Mouse (Mus musculus) left cerebral cortex, postnatal 36 days (tissue): ENCODE results near the gene Scube3. TPM values are rescaled to one million over a fixed set of nuclear protein-coding genes. Genes with fewer than 3 reads are reported as not detected.

Experiments
- DNase-seq, 2 experiments: peaks; one replicate each; pipeline ENCODE4 v3.0.0; 2021 to 2022; ENCODE audit warnings: low spot score in 2 of 2, mixed read lengths in 1 of 2
- intact Hi-C: fragments of 180-260 bp; cut with DNase I; formaldehyde crosslinking; loops from one replicate; pipeline ENCODE4 v1.15.1; 2025
- total RNA-seq, 2 experiments: library from RNA; stranded (reverse); gene quantifications; 2 replicates each; pipeline ENCODE4 v1.2.3; 2021

Gene Scube3
- 1 to 10 TPM; 1.9 to 2.4 TPM for total RNA-seq

DNA sequence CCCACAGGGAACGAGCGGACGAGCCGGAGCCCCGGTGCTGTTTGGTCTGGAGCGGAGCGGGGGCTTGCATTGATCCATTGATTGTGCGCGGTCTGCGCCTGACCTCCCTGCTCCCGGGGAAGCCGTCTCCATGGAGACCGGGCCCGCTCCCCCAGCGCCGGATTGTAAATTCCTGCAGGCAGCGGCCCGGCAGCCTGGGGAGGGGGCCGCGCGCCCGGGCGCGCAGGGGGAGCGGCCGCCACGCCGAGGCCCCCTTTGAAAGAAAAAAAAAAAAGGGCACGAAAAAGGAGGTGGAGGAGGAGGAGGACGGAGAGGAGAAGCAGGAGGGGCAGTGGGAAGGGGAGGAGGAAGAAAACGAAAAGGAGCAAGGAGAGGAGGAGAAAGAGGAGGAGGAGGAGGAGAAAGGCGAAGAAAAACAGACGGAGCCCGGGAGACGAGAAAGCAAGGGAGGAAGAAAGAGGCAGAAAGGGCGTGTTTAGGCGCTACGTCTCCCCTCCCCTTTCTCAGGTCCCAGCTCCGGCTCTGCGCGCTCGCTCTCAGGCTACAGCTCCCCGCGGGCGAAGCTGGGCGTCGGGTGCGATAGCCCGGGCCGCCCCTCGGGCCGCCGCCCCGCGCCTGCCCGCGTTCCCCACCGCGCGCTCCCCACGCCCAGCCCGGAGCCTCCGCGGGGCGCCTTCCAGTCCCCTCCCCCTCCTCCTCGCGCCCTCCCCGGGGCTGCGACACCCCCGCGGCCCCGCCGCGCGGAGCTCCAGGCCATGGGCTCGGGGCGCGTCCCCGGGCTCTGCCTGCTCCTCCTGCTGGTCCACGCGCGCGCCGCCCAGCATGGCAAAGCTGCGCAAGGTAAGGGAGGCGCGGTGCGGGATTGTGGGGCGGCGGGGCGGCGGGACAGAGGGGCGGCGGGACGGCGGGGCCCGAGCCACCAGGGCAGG is at the start of gene Scube3:
Scube3 (plus strand) TSS at position 371 of the 929 bp plus-strand sequence.
- no peak for DNase-seq
- intact Hi-C loops: no loop called here

DNA sequence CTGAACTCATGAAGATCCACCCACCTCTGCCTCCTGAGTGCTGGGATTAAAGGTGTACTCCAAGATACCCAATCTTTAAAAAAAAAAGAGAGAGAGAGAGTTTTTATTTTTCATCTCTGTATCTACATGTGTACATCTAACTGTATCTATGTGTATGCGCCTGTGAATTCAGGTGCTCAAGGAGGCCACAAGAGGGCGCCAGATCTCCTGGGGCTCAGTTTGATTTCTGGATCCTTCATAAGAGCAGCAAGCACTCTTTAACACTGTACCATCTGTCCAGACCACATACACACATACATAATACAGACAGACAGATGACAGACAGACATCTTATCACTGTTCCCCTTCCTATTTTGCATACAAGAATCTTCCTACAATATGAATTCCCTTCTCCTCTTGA is 49.6 kb upstream of the Scube3 start:
- intact Hi-C loops: no loop called here
- DNase-seq: no peak

GRCm38 (mm10) chr17:28093837-28094236 is 48.1 kb upstream of the Scube3 start:
- intact Hi-C loops: no loop called here

DNA sequence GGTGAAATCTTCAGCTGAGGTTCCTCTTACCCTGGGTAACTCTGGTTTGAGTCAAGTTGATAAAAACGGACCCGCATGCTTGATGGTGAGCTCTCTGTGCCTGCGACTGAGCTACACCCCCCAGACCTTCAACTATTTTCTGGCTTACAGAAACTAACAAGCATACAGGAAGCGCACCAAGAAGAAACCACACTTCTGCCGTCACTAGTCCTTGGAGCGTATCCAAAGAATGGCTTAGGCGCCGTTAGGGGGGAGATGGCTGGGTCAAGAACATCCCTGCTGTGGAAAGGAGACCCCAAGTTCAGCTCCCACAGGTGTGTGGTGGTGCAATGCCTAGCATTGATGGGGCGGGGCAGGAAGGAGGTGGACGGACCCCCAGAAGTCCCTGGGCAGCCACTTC is 45.5 kb upstream of the Scube3 start:
- DNase-seq: no peak
- intact Hi-C loops: no loop called here

More at GRCm38 (mm10) chr17:28093837-28094236, 48.1 kb upstream of the Scube3 start:
- no peak for DNase-seq

- intact Hi-C loops: no loop called here
- DNase-seq: no peak
Measured at GRCm38 (mm10) chr17:28097308-28097707, 44.6 kb upstream of the Scube3 start.

DNA sequence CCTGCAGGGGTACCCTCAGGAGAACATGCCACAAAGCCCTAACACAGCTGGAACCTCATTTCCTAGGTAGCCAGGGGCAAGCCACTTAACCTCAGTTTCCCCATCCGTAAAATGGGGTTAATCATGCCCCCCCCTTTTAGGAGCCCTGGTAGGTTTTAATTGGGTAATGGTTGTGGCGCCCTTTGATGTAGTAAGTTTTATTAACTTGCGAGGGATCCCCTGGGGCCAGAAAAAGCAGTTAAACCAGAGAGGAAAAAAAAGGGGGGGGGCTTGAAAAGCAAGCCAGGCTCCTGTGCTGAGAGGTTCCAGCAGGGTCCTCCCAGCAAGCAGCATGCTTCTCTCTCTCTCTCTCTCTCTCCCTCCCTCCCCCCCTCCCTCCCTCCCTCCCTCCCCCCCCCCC is 42.9 kb upstream of the Scube3 start:
- intact Hi-C loops: no loop called here

DNA sequence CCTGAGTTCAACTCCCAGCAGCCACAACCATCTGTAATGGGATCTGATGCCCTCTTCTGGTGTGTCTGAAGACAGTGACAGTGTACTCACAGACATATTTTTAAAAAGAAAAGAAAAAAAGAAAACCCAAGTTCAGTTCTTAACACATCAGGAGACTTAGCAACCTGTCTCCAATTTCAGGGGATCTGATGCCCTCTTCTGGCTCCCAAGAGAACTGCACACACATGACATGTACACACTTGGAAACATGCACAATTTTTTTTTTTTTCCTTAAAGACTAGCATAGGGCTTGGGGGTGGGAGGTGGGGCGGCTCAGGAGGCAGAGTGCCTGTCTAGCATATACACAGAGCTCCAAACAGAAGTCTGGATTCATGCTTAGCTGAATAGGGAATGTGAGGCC is 41.3 kb upstream of the Scube3 start:
- DNase-seq: no peak
- intact Hi-C loops: loop anchor here (5.0 kb wide), 1 partner anchor 62 kb away; no protein-coding TSS in a partner anchor

More for the DNA sequence above, 42.9 kb upstream of the Scube3 start:
- DNase-seq: no peak

GRCm38 (mm10) chr17:28101284-28101887 is 40.6 kb upstream of the Scube3 start:
- DNase-seq: no peak
- intact Hi-C loops: loop anchor here (5.0 kb wide), 1 partner anchor 61 kb away; no protein-coding TSS in a partner anchor

DNA sequence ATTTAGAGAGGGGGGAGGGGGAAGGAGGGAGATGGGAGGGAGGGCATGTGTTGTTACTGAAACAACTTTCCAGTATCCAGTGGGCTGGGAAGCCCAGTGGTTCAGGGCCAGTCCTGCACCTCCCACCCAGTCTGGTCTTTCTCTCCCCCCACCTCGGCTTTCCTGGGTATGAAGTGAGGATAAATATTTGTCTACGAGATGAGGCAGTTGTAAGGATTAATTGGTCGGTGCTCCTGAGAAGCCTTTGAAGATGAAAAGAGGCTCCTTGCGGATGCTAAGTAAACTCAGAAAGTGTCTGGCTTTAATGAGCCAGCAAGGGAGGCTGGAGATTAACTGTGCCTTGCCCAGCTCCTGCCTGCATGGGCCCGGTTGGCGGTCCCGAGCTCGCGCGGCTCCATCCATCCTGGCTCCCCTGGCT is 40.0 kb upstream of the Scube3 start:
- DNase-seq: no peak
- intact Hi-C loops: loop anchor here (5.0 kb wide), 1 partner anchor 60 kb away; no protein-coding TSS in a partner anchor

DNA sequence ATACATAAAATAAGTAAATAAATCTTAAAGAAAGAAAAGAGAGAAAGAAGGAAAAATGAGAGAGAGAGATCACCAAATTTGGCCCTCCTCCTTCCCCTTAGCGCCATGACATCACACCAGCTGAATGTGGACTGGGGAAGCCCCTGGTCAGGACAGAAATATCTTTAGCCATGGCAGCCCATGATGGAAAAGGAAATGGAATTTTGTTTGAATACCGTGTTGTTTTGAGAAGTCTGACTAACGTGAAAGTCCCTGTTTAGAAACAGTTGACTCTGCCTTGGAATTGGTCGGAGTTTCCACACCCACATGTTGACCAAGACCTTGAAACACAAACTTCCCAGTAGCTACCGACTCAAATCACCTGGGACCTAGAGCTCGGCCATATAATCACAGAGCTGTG is 37.5 kb upstream of the Scube3 start:
- intact Hi-C loops: loop anchor here (5.0 kb wide), 1 partner anchor 58 kb away; no protein-coding TSS in a partner anchor
- no peak for DNase-seq

DNA sequence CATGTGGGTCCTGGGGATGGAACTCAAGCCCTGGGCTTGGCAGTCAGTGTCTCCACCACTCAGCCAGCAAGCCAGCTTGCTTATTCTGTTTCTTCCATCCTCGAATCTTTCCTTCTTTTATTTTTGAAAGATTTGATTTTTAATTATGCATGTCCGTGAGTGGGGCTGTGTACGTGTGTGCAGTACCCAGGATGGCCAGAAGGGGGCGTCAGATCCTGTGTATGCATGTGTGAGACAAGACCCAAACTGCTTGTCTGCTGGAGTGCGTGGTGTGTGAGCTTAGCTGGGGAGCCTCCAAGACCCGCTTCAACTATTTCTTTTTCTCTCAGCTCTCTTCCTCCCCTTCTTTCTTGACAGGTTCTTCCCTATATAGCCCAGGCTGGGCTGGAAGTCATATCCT is 35.6 kb upstream of the Scube3 start:
- DNase-seq: no peak
- intact Hi-C loops: no loop called here

- intact Hi-C loops: no loop called here
Measured at GRCm38 (mm10) chr17:28107275-28107674, 34.7 kb upstream of the Scube3 start.

DNA sequence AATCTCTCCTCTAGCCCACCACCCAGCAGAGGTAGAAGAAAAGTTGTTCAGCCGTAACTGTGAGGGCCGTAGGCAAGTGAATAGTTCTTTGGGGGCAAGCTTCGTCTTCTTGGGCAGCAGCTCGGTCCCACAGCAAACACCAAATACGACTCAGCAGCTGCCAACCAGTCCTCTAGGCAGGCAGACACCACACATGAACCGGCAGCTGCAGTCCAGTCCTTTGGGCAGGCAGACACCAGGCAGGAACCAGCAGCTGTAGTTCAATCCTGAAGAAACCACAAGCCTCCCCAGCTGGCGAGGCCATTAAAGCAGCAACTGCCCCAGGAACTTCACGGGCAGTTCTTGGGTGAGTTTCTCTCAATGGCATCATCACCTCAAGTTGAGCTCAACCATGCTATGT is 29.7 kb upstream of the Scube3 start:
- no peak for DNase-seq
- intact Hi-C loops: no loop called here

More at GRCm38 (mm10) chr17:28107275-28107674, 34.7 kb upstream of the Scube3 start:
- no peak for DNase-seq

GRCm38 (mm10) chr17:28116335-28116734 is 25.6 kb upstream of the Scube3 start:
- no peak for DNase-seq
- intact Hi-C loops: no loop called here

GRCm38 (mm10) chr17:28117451-28118209 is 24.3 kb upstream of the Scube3 start:
- intact Hi-C loops: no loop called here
- no peak for DNase-seq

- no peak for DNase-seq
Measured at GRCm38 (mm10) chr17:28120460-28120859, 21.5 kb upstream of the Scube3 start.

DNA sequence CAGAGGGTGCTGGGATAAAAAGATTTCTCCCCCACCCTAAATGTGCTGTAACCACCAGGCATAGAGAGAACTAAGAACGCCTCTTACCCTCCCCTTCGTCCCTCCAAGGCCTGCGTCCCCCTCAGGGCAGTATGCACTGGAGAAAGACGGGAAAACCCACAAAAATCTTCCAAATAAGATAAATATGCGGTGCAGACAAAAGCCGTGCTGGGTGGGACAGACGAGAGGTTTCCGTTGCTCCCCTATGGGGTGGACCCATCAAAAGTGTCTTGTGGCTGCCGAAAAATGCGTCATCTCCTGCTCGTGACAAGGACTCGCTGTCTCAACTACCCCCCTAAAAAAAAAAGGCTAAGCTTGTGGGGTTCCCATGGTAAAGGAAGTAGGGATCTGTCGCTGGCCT is 19.0 kb upstream of the Scube3 start:
- intact Hi-C loops: no loop called here
- DNase-seq: no peak

More at GRCm38 (mm10) chr17:28120460-28120859, 21.5 kb upstream of the Scube3 start:
- intact Hi-C loops: no loop called here

DNA sequence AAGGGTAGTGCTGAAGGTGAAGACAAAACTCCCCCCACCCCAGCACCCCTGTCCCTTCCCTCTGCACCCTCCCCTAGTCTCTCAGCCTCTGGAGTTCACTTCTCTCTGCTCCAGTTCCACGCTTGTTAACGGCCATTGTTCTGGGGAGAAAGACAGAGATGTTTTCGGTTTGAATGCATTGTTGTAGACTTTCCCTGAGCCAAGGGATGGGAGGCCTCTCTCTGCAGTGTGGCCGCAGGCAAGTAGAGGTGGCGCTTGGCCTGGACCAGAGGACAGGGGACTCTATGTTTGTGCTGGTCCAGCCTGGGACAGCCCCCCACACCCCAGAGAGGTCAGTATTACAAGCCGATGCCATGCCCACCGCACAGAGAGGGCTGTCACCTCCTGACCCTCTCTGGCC is 18.3 kb upstream of the Scube3 start:
- intact Hi-C loops: no loop called here
- no peak for DNase-seq

DNA sequence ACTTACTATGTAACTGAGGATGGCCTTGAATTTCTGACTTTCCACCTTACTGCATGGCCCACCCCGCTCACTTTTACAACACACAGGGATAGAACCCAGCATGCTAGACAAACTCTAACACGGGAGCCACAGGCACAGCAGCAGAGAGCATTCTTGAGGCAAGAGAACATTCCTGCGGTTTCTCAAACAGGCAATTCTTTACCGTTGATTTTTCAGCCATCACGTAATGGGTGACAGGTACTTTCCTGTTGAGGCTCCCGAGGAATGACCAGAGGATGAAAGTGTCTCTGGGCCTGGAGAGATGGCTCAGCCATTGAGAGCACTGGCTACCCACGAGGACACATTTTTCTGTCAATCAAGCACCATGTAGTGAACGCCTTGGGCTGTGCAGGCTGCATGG is 17.6 kb upstream of the Scube3 start:
- intact Hi-C loops: no loop called here
- no peak for DNase-seq

DNA sequence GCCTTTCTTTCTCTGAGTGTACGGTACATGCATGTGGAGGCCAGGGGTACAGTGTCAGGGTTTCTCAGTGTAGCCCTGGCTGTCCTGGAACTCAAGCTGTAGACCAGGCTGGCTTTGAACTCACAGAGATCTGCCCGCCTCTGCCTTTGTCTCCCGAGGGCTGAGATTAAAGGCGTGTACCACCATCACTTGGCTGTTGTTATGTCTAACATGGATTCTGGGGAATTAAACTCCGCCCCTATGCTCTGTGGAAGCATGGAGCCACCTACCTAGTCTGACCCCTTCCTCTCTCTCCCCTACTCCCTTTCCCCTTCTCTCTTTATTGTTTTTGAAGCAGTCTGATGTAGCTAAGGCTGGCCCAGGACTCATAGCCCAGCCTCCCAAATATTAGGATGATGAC is 12.1 kb upstream of the Scube3 start:
- DNase-seq: no peak
- intact Hi-C loops: loop anchor here (5.0 kb wide), 1 partner anchor 42 kb away; no protein-coding TSS in a partner anchor
